Mouse (Mus musculus) right cerebral cortex, postnatal 4 days (tissue): ENCODE data around the gene Znrd1.

ENCODE experiments used
- DNase-seq: peaks from one replicate; pipeline ENCODE4 v3.0.0-alpha.2; 2022

The Znrd1 gene

DNA sequence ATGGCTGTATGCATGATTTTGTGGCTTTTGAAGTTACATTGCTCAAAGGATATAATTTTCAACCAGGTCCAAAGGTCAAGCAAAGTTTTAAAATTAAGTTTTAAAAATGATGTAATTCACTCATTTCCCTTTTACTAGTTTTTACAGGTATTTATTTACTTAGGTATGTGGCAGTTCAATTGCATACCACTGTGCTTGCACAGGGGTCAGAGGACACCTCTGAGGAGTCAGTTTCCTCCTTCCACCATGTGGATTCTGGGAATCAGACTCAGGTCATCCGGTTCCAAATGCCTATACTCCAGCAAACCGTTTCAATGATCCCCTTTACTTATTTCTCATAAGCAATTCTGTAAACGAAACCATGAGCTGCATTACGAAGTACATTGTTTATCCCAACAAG lies 35.6 kb downstream of the Znrd1 start:
- no peak for DNase-seq

DNA sequence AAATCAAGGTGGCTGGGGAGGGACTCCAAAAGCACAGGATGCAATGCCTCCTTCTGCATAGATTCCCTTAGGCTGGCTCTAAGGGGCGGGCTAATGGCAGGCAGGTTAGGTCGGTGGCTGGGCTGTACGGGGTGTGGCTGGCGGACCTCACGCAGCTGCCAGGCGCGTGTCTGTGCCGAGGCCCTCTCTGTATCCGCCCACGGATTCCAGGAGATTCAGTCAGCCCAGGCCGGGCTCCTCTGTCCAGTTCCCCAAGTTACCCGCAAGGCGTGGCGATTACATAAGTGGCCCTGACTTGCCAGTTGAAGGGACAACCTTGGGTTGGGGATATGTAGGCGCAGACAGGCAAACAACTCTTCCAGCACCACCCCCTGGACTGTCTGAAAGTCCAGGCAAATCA lies 38.1 kb downstream of the Znrd1 start:
- no peak for DNase-seq

DNA sequence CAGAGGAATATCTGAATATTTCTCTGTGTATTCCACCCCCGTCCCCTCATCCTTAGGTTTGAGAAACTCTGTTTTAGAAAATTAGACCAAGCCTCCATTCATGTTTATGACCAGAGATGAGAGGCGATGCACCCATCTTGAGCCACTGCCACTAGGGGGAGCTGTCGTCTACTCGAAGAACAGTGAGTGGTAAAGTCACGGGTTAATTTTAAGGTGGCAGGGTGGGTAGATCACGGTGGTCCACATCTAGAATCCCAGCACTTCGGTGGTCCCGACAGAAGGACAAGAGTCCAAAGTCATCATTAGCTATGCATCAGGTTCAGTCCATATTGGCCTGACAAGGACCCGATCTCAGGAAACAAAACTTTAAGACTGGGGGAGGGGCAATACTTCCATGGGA lies 43.3 kb downstream of the Znrd1 start:
- peak; percentile 73 for DNase-seq

DNA sequence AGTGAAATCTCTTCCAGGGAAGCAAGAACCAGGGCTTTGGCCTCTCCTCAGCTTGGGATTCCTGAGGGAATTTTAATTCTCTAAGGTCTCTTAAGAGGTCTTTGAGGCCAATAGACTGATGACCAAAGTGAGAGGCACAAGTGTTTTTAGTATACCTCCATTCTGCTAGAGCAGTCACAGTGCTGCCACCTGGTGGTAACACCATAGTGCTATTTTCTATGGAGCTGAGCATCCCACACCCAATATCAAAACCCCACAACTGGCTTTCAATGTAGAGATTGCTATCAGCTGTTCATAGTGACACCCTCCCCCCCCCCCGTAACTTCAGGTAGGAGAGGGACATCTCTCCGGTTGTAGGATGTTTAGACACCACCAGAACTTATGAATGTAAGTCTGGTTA lies 44.3 kb downstream of the Znrd1 start:
- DNase-seq: peak; percentile 81

DNA sequence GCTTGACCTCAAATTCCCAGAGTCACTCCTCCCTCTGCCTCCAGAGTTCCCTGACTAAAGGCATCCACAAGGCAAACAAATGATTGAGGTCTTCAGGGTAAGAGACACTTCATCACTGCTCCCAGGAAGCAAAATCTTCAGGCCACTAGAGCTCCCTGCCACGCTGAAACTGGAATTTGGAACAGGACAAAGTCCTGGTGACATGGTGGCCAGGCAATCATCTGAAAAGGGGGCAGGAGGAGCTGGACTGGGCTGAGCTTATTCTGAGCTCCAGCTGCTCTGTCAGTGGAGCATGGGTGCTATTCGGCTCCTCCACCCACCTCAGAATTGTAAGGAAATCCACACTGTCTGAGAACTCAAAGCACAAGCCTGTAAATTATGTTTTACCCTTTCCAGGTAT lies 46.3 kb downstream of the Znrd1 start:
- no peak for DNase-seq

DNA sequence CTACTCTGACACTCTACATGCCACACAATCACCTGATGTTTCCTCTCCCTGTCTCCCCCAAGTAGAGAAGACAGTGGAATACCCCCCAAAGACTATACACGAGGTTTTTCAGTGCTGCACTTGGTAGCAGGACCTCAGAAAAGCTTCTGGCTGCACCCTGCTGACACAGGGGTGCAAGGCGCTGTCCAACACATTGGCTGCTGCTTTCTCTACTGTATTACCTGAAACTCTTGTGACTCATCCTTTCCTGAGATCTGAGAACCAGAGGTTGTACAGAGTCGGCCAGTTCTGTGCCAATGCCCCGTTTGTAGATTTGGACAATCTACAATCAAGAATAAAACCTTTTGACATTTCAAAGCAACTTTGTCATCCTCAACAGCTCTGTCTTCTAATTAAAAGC lies 48.6 kb downstream of the Znrd1 start:
- no peak for DNase-seq

DNA sequence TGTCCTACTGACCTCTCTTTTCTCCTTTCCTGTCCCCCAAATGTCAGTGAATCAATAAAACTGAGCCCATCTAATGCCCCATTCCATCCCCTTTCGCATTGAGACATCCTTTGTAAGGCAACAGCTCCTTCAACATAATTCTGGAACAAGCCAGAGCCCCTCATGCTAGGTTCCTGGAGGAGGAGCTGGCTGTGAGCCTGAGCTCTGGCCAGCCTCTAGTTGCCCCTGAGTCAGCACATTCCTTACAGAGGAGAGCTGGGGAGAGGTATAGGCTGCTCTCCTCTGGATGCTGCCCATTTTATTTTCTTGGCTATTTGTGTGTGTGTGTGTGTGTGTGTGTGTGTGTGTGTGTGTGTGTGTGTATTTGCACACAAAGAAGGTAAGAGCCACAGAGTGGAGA lies 50.1 kb downstream of the Znrd1 start:
- no peak for DNase-seq
